Mouse (Mus musculus) midbrain, embryonic 11.5 days (tissue): ENCODE data around the gene Plppr3. TPM values are rescaled to one million over a fixed set of nuclear protein-coding genes. Genes with fewer than 3 reads are reported as not detected.
"Not testable (repeated sequence)": the region's sequence is repeated elsewhere in the genome, so short reads cannot be mapped to it uniquely, and the experiment has no call there.

Experiments
- ATAC-seq: fragments of 200-750 bp; cut with Nextera tagmentation; 2 replicates; pipeline ENCODE4 v1.8.0; 2017; ENCODE audit warnings: moderate TSS enrichment, moderate library complexity; ENCODE audit not compliant: low FRiP score
- DNase-seq: peaks from one replicate; pipeline ENCODE4 v3.0.0; 2015; ENCODE audit warnings: low spot score; ENCODE audit errors: missing footprints
- H3K27ac ChIP-seq: fragments of 300-500 bp; sonication (generic); 2 replicates; pipeline ENCODE4 v1.5.1; 2014; ENCODE audit warnings: low read depth, low read length
- H3K27me3 ChIP-seq: fragments of 300-500 bp; sonication (generic); 2 replicates; pipeline ENCODE4 v1.6.1; 2014; ENCODE audit warnings: mild to moderate bottlenecking, low read length, moderate library complexity, mixed read lengths; ENCODE audit not compliant: control insufficient read depth, insufficient read depth
- H3K36me3 ChIP-seq: fragments of 300-500 bp; sonication (generic); 2 replicates; pipeline ENCODE4 v1.6.1; 2014; ENCODE audit warnings: mild to moderate bottlenecking, low read length, moderate library complexity, mixed read lengths; ENCODE audit not compliant: control insufficient read depth, insufficient read depth
- H3K4me1 ChIP-seq: fragments of 300-500 bp; sonication (generic); 2 replicates; pipeline ENCODE4 v1.6.1; 2014; ENCODE audit warnings: low read length; ENCODE audit not compliant: control insufficient read depth, insufficient read depth
- H3K4me2 ChIP-seq: fragments of 300-500 bp; sonication (generic); 2 replicates; pipeline ENCODE4 v1.6.1; 2014; ENCODE audit warnings: mild to moderate bottlenecking, moderate library complexity
- H3K4me3 ChIP-seq: fragments of 300-500 bp; sonication (generic); 2 replicates; pipeline ENCODE4 v1.5.1; 2014; ENCODE audit warnings: low read depth, low read length
- H3K9ac ChIP-seq: fragments of 300-500 bp; sonication (generic); 2 replicates; pipeline ENCODE4 v1.6.1; 2014; ENCODE audit warnings: low read length
- H3K9me3 ChIP-seq: fragments of 300-500 bp; sonication (generic); 2 replicates; pipeline ENCODE4 v1.6.1; 2016; ENCODE audit warnings: low read length; ENCODE audit not compliant: control insufficient read depth
- WGBS: fragments of 180-500 bp; shearing (Covaris S2); extraction: QIAGEN DNeasy Blood & Tissue Kit; methylation state at CpG from one replicate; pipeline ENCODE4 v1.1.7; 2014; 5-methylcytosine and 5-hydroxymethylcytosine counted together
- polyA plus RNA-seq: library from polyadenylated mRNA; unstranded; fragments of >200 nt; fragmentation: Nextera tagmentation; extraction: Ambion mirVana; gene quantifications from 2 replicates; pipeline ENCODE4 v1.2.1, GENCODE M21; 2014

The Plppr3 gene
- polyA plus RNA-seq, 1 experiment from 2014 or later: 117 TPM

DNA sequence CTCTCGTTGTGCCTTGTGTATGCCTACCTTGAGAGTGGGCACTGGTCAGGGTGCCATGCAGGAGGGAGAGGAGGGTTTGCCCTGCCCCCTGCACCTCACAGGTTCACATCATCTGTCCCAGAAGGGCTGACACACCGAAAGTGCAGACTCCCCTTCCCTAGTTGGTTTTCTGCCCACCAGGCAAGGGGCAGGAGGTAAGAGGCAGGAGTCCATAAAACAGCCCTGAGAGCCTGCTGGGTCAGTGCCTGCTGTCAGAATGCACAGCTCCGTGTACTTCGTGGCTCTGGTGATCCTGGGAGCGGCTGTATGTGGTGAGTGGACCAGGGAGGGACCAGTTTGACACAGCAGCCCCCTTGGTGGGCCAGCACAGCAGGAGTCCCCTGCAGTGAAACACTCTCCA lies 16.2 kb upstream of the Plppr3 start, which contains the start of gene Cfd:
Cfd (plus strand) TSS at position 184 of the 400 bp plus-strand sequence.
- Histone ChIP-seq H3K4me1 (no peaks in the 10 kb centered on the region), H3K4me3 (no peak within 1 kb of the TSS), H3K36me3 (peaks cover 3% of the 10 kb centered on the region; the same call in 1 of the 2 replicates), H3K9me3 (no peaks in the 10 kb centered on the region), H3K27me3 (no peaks in the 10 kb centered on the region), H3K4me2 (no peak within 1 kb of the TSS), H3K9ac (no peak within 1 kb of the TSS), H3K27ac (no peak within 1 kb of the TSS)
- no peak for ATAC-seq
- DNase-seq: no peak
- WGBS: 45% methylated on average over 5 of the region's 5 CpGs

DNA sequence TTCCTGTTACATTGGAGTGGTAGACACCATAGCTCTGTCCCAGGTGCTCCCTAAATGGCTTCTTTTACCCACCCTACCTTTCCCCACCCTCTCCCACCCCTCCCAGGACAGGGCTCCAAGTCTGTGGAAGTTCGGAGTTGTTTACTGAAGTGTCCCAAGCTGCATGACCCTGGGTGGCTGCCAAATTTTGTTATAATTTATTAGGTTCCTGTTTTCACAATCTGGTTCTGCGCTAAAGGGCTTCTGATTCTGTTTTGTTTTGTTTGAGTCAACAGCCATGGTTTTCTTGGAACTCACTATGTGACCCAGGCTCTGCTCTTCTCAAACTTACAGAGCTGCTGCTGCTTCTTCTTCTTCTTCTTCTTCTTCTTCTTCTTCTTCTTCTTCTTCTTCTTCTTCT lies 15.0 kb upstream of the Plppr3 start:
- Histone ChIP-seq H3K27ac (no peak overlapping the region), H3K9ac (no peak overlapping the region), H3K4me2 (no peak overlapping the region), H3K4me3 (no peak overlapping the region), H3K9me3 (no peaks in the 10 kb centered on the region), H3K4me1 (no peaks in the 10 kb centered on the region), H3K36me3 (no peaks in the 10 kb centered on the region), H3K27me3 (no peaks in the 10 kb centered on the region)
- ATAC-seq: no peak
- 97% methylated on average over 2 of the region's 2 CpGs for WGBS
- DNase-seq: no peak

- DNase-seq: no peak
- Histone ChIP-seq H3K27me3 (peaks cover 14% of the 10 kb centered on the region), H3K36me3 (no peaks in the 10 kb centered on the region), H3K4me3 (no peak overlapping the region), H3K4me2 (no peak overlapping the region), H3K27ac (no peak overlapping the region), H3K4me1 (peaks cover 4% of the 10 kb centered on the region; the same call in 1 of the 2 replicates), H3K9me3 (no peaks in the 10 kb centered on the region), H3K9ac (no peak overlapping the region)
- ATAC-seq: no peak
- WGBS: 84% methylated on average over 8 of the region's 8 CpGs
These were observed 12.2 kb upstream of the Plppr3 start for GRCm38 (mm10) chr10:79886611-79887010.

DNA sequence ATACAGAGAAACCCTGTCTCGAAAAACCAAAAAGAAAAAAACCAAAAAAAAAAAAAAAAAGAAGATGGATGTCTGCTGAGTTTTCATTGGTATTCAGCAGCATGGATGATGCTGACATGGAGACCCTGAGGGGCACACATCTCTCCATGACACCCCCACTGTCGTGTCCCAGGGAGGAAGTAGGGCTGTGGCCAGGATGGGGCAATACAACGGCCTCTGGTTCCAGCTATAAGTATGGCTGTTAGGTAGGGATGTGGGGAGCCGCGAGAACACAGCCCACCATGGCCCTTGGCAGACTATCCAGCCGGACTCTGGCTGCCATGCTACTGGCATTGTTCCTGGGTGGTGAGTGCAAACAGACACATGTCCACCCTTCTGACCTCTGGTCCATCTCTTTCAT lies 11.6 kb upstream of the Plppr3 start, which contains the start of gene Elane:
Elane (plus strand) TSS at position 194 of the 400 bp plus-strand sequence.
- 86% methylated on average over 6 of the region's 6 CpGs for WGBS
- H3K4me2 ChIP-seq: no peak within 1 kb of the TSS
- DNase-seq: no peak
- no peaks in the 10 kb centered on the region for H3K9me3 ChIP-seq
- no peak for ATAC-seq
- H3K4me1 ChIP-seq: peaks cover 4% of the 10 kb centered on the region; the same call in 1 of the 2 replicates
- no peak within 1 kb of the TSS for H3K9ac ChIP-seq
- H3K27ac ChIP-seq: no peak within 1 kb of the TSS
- H3K27me3 ChIP-seq: peaks cover 16% of the 10 kb centered on the region
- H3K4me3 ChIP-seq: no peak within 1 kb of the TSS
- no peaks in the 10 kb centered on the region for H3K36me3 ChIP-seq

- not testable (repeated sequence) for H3K9ac ChIP-seq, H3K4me3 ChIP-seq, H3K27ac ChIP-seq, H3K4me1 ChIP-seq, ATAC-seq, DNase-seq, H3K9me3 ChIP-seq, H3K4me2 ChIP-seq, H3K36me3 ChIP-seq
- WGBS: 84% methylated on average over 2 of the region's 3 CpGs
- peaks cover 19% of the 10 kb centered on the region for H3K27me3 ChIP-seq
These were observed 10.5 kb upstream of the Plppr3 start for GRCm38 (mm10) chr10:79884938-79885337.

DNA sequence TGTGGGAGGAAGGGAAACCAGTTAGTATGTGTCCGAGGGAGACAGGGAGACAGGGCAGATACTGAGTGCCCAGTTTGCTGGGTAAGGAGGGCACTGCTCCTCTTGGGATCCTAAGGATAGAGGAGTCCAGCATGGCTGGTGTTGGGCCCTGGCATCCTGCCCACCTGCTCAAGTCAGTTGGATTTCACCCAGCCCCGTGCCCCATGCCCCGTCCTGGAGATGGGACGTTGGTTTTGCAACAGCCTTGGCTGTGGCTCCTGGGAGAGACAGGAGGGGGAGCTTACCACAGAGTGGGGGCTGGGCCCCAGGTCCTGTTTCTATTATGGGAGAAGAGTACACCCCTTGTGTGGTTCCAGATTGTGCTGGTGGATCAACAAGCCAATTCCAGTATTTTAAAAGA lies 10.0 kb upstream of the Plppr3 start:
- Histone ChIP-seq H3K4me2 (no peak overlapping the region), H3K4me1 (peaks cover 4% of the 10 kb centered on the region; the same call in 1 of the 2 replicates), H3K27me3 (peaks cover 19% of the 10 kb centered on the region), H3K9ac (no peak overlapping the region), H3K9me3 (no peaks in the 10 kb centered on the region), H3K36me3 (no peaks in the 10 kb centered on the region), H3K4me3 (no peak overlapping the region), H3K27ac (no peak overlapping the region)
- ATAC-seq (no peak), DNase-seq (no peak)
- 69% methylated on average over 4 of the region's 4 CpGs for WGBS

DNA sequence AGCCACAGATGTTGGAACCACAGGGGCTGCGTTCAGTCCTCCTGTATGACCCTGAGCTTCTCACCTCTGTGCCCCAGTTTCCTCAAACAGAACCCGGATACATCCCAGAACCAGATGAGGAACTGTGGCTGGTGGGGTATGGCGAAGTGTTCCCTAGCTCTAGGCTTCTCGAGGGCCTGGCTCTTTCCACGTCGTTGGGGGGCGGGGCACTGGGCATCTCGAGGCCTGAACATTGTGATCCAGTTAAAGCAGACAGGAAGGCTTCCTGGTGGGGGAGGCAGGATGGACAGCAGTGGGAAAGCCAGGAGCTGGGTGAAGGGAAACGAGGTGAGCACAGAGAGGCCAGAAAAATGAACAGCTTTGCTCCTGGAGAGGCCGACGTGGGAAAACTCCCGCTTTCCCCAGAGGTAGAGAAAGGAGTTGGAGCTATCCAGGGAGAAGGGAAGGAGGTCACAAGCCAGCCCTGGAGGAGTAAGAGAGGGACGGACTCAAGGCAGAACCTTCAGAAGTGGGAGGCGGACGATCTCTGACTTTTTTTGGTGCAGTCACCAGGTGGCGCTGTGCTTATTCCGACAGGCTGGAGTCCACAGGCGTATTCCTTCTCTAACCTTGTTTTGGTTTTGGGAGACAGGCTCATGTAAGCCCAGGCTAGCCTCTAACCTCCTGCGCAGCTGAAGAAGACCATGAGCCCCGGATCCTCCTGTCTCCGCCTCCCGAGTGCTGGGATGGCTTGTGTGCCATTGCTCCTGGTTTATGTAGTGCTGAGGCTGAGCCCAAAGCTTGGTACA lies 9.1 kb upstream of the Plppr3 start:
- no peak overlapping the region for H3K27ac ChIP-seq
- no peaks in the 10 kb centered on the region for H3K9me3 ChIP-seq
- no peaks in the 10 kb centered on the region for H3K36me3 ChIP-seq
- peak; percentile 98 for DNase-seq
- H3K4me2 ChIP-seq: no peak overlapping the region
- no peak overlapping the region for H3K9ac ChIP-seq
- ATAC-seq: peak; percentile 47
- WGBS: 15% methylated on average over 22 of the region's 22 CpGs
- peaks cover 4% of the 10 kb centered on the region; the same call in 1 of the 2 replicates for H3K4me1 ChIP-seq
- H3K4me3 ChIP-seq: no peak overlapping the region
- peaks cover 19% of the 10 kb centered on the region for H3K27me3 ChIP-seq

- H3K9me3 ChIP-seq: no peaks in the 10 kb centered on the region
- H3K36me3 ChIP-seq: no peaks in the 10 kb centered on the region
- peaks cover 4% of the 10 kb centered on the region; the same call in 1 of the 2 replicates for H3K4me1 ChIP-seq
- WGBS: 6% methylated on average over 22 of the region's 22 CpGs
- peak overlapping the region; percentile 15; the same call in 1 of the 2 replicates for H3K4me2 ChIP-seq
- ATAC-seq (peak; percentile 49; the same call in 1 of the 2 replicates), DNase-seq (no peak)
- 0 out of 2 replicates have a peak overlapping the region, but pooled peaks have one; percentile 5 for H3K4me3 ChIP-seq
- 0 out of 2 replicates have a peak overlapping the region, but pooled peaks have one; percentile 34 for H3K9ac ChIP-seq
- peaks cover 19% of the 10 kb centered on the region for H3K27me3 ChIP-seq
- H3K27ac ChIP-seq: no peak overlapping the region
These were observed 7.5 kb upstream of the Plppr3 start for GRCm38 (mm10) chr10:79881981-79882380.

DNA sequence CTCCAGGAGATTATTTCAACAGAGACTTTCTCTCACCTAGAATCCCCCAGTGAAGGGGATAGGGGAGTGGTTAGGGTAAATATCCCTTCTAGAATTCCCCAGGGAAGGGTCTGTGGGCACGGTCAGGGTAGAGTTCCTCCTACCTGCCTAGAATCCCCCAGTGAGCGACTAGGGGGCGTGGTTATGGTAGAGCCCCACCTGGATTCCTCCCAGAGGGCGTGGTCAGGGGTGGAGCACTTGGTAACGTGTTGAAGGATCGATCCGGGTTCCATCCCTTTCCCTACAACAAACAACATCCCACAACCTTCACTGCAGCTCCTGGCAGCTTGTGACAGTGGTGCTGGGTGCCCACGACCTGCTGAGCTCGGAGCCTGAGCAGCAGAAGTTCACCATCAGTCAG lies 6.3 kb upstream of the Plppr3 start:
- 20% methylated on average over 9 of the region's 9 CpGs for WGBS
- no peak overlapping the region for H3K4me3 ChIP-seq

More for the DNA sequence above, 6.3 kb upstream of the Plppr3 start:
- no peak overlapping the region for H3K27ac ChIP-seq
- H3K4me2 ChIP-seq: no peak overlapping the region
- H3K9ac ChIP-seq: no peak overlapping the region
- no peaks in the 10 kb centered on the region for H3K36me3 ChIP-seq
- no peak for DNase-seq
- ATAC-seq: no peak
- H3K4me1 ChIP-seq: peaks cover 4% of the 10 kb centered on the region; the same call in 1 of the 2 replicates
- no peaks in the 10 kb centered on the region for H3K9me3 ChIP-seq
- H3K27me3 ChIP-seq: peaks cover 19% of the 10 kb centered on the region
